Mouse (Mus musculus) embryo, embryonic 10 days (tissue): ENCODE measurements around the gene Gnl3l.

ENCODE experiments used
- DNase-seq: peaks from one replicate; pipeline ENCODE4 v3.0.0-alpha.2; 2015; ENCODE audit warnings: low spot score

Gnl3l gene

GRCm38 (mm10) chrX:150956522-150957300 is 60.4 kb downstream of the Gnl3l start:
- DNase-seq, result peak; percentile 92

- no peak for DNase-seq
Observed at GRCm38 (mm10) chrX:150956016-150956415, 61.1 kb downstream of the Gnl3l start.

- peak; percentile 63 for DNase-seq
Observed at GRCm38 (mm10) chrX:150955441-150955840, 61.7 kb downstream of the Gnl3l start.

- DNase-seq, result no peak
Observed at GRCm38 (mm10) chrX:150954721-150955120, 62.4 kb downstream of the Gnl3l start.
